Mouse (Mus musculus) Patski (cell line): ENCODE measurements around the gene Ankrd35. TPM values are rescaled to one million over a fixed set of nuclear protein-coding genes. Genes with fewer than 3 reads are reported as not detected.
"Not testable (repeated sequence)": the region's sequence is repeated elsewhere in the genome, so short reads cannot be mapped to it uniquely, and the experiment has no call there.

Experiments used
- ATAC-seq: fragments of 100-300 bp; one replicate; pipeline ENCODE4 v1.8.0; 2021
- CTCF ChIA-PET: fragments of 350-600 bp; sonication (Branson Sonifier 250); formaldehyde crosslinking; loops from one replicate; lab custom pipeline; 2022; ENCODE audit warnings: inconsistent platforms; lab: Charles Lee
- POLR2A ChIA-PET: fragments of 350-600 bp; sonication (Branson Sonifier 250); formaldehyde crosslinking; loops from one replicate; lab custom pipeline; 2022; ENCODE audit warnings: antibody characterized with exemption, inconsistent platforms; lab: Charles Lee
- DNase-seq: peaks from one replicate; pipeline ENCODE4 v3.0.0-alpha.2; 2011; ENCODE audit warnings: low read depth, low spot score
- H3K27me3 ChIP-seq: fragments of 371-371 bp; one replicate; pipeline ENCODE4 v1.5.1; 2021
- CTCF ChIP-seq: fragments of 100-300 bp; IDR thresholded peaks from one replicate; pipeline ENCODE4 v1.5.1; 2021
- in situ Hi-C: fragments of 300-500 bp; cut with MboI; formaldehyde crosslinking; loops from 3 replicates; pipeline ENCODE4 v1.11.1; 2018; ENCODE audit warnings: low pct_unique_long_range_greater_than_20kb, mixed read lengths
- polyA plus RNA-seq: library from polyadenylated mRNA; unstranded; gene quantifications from one replicate; pipeline ENCODE4 v1.2.3, GENCODE M21; 2021

The Ankrd35 gene
- polyA plus RNA-seq, 1 experiment from 2014 or later = 0.09 TPM

GRCm38 (mm10) chr3:96684151-96684821 lies 14.4 kb downstream of the Ankrd35 start:
- no peaks in the 10 kb centered on the region for H3K27me3 ChIP-seq
- DNase-seq = no peak
- TF ChIP-seq CTCF = no peak
- no peak for ATAC-seq
- POLR2A ChIA-PET = interaction anchor here (1.1 to 1.2 kb wide), 2 partner anchors 12 to 23 kb away, joined by 3 to 4 read pairs; partner anchors contain the start of gene Pias3
- in situ Hi-C loops = no loop called here
- CTCF ChIA-PET = interaction anchor here (1.3 to 2.0 kb wide), 4 partner anchors 9 to 21 kb away, joined by 3 to 5 read pairs (median 4); partner anchors contain the start of gene Ankrd35

GRCm38 (mm10) chr3:96684822-96685156 lies 14.9 kb downstream of the Ankrd35 start:
- in situ Hi-C loops = no loop called here
- DNase-seq = no peak
- TF ChIP-seq CTCF = no peak
- ChIA-PET CTCF (interaction anchor here (0.8 to 1.5 kb wide), 4 partner anchors 15 to 22 kb away, joined by 3 to 4 read pairs (median 3); partner anchors contain the start of gene Ankrd35), POLR2A (interaction anchor here (1.1 to 1.2 kb wide), 2 partner anchors 11 to 22 kb away, joined by 3 to 4 read pairs; partner anchors contain the start of gene Pias3)
- ATAC-seq = no peak
- H3K27me3 ChIP-seq = no peaks in the 10 kb centered on the region

- CTCF ChIA-PET = interaction anchor here (0.9 kb wide), 1 partner anchor 47 kb away, joined by 3 read pairs; no protein-coding TSS in a partner anchor
- DNase-seq, POLR2A ChIA-PET, in situ Hi-C loops, H3K27me3 ChIP-seq, ATAC-seq: not testable (repeated sequence)
Observed at GRCm38 (mm10) chr3:96686057-96686456, 16.1 kb downstream of the Ankrd35 start.

- CTCF ChIA-PET = interaction anchor here (0.8 to 2.1 kb wide), 4 partner anchors 11 to 147 kb away, joined by 3 to 7 read pairs (median 4); no protein-coding TSS in a partner anchor
- no peak for TF ChIP-seq CTCF
- no peaks in the 10 kb centered on the region for H3K27me3 ChIP-seq
- no peak for ATAC-seq
- in situ Hi-C loops = no loop called here
- DNase-seq = no peak
- POLR2A ChIA-PET = interaction anchor here (0.8 to 1.0 kb wide), 3 partner anchors 8 to 19 kb away, joined by 3 read pairs; partner anchors contain the start of gene Ankrd35
Observed at GRCm38 (mm10) chr3:96688854-96689253, 18.9 kb downstream of the Ankrd35 start.

GRCm38 (mm10) chr3:96690298-96690697 lies 20.4 kb downstream of the Ankrd35 start:
- in situ Hi-C loops = no loop called here
- H3K27me3 ChIP-seq = no peaks in the 10 kb centered on the region
- ChIA-PET POLR2A (no interaction called here), CTCF (no interaction called here)
- TF ChIP-seq CTCF = no peak
- ATAC-seq = no peak
- no peak for DNase-seq

- POLR2A ChIA-PET = no interaction called here
- H3K27me3 ChIP-seq = no peaks in the 10 kb centered on the region
- no peak for ATAC-seq
- no peak for TF ChIP-seq CTCF
- in situ Hi-C loops = no loop called here
- CTCF ChIA-PET = interaction anchor here (1.2 to 1.7 kb wide), 2 partner anchors 9 to 11 kb away, joined by 3 to 5 read pairs; no protein-coding TSS in a partner anchor
- DNase-seq = no peak
Observed at GRCm38 (mm10) chr3:96692506-96692905, 22.6 kb downstream of the Ankrd35 start.

- ChIA-PET POLR2A (interaction anchor here (0.6 kb wide), 2 partner anchors 15 to 196 kb away, joined by 3 read pairs; no protein-coding TSS in a partner anchor), CTCF (interaction anchor here (1.7 to 2.4 kb wide), 2 partner anchors 10 to 26 kb away, joined by 5 to 13 read pairs; no protein-coding TSS in a partner anchor)
- no peaks in the 10 kb centered on the region for H3K27me3 ChIP-seq
- DNase-seq (no peak), ATAC-seq (no peak)
- TF ChIP-seq CTCF = no peak
- in situ Hi-C loops = no loop called here
Observed at GRCm38 (mm10) chr3:96693579-96693978, 23.6 kb downstream of the Ankrd35 start.

- in situ Hi-C loops = no loop called here
- no peaks in the 10 kb centered on the region for H3K27me3 ChIP-seq
- CTCF ChIA-PET = interaction anchor here (0.9 to 2.6 kb wide), 6 partner anchors 12 to 136 kb away, joined by 3 to 13 read pairs (median 6); partner anchors contain the start of genes Itga10 and Nudt17
- ATAC-seq (peak; percentile 82), DNase-seq (no peak)
- POLR2A ChIA-PET = interaction anchor here (0.5 to 2.1 kb wide), 9 partner anchors 10 to 145 kb away, joined by 3 to 11 read pairs (median 4); partner anchors contain the start of gene Nudt17
- no peak for TF ChIP-seq CTCF
Observed at GRCm38 (mm10) chr3:96696198-96696765, 26.4 kb downstream of the Ankrd35 start, which contains the start of gene Pias3. Gene Pias3 (plus strand): TSS chr3:96696384.

- ATAC-seq (peak; percentile 86), DNase-seq (peak; percentile 60)
- no peak for TF ChIP-seq CTCF
- ChIA-PET CTCF (interaction anchor here (0.9 to 2.9 kb wide), 8 partner anchors 11 to 137 kb away, joined by 3 to 15 read pairs (median 6); partner anchors contain the start of genes Itga10 and Nudt17), POLR2A (interaction anchor here (0.5 to 2.1 kb wide), 9 partner anchors 9 to 34 kb away, joined by 3 to 11 read pairs (median 4); partner anchors contain the start of gene Nudt17)
- H3K27me3 ChIP-seq = no peaks in the 10 kb centered on the region
- in situ Hi-C loops = no loop called here
Observed at GRCm38 (mm10) chr3:96696766-96697732, 27.1 kb downstream of the Ankrd35 start.
